Comparison of ENCODE assay signal across 8 mouse cellular contexts in the genomic region with DNA sequence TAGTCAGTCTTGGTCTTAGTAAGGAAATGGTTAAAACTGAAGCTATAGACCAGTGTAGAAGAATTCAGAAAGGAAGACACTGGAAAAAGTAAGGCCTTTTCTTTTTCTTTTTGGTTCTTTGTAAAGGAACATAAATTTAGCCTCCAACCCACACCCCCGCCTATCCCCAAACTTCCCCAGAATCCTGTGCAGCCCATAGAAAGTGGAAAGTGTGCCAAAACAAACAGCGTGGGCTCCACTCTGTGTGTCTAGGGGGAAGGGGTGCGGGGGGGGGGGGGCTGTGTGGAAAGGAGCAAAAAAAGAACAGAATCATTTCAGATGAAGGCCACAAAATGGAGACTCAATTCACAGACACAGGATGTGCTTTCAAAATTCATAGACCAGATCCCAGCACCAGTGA.
DNase-seq lines count a peak whose midpoint lies in the region; ATAC-seq and TF ChIP-seq lines count a peak whose summit lies in the region.

No protein-coding gene starts in this region.

- ATAC-seq in forebrain, embryonic 12.5 days (ENCODE audit: low FRiP score) = no peak
- ATAC-seq in limb, embryonic 13.5 days (ENCODE audit: low FRiP score, low read depth) = no peak
- ATAC-seq in neural tube, embryonic 14.5 days (ENCODE audit: low read depth) = no peak

- H3K4me3 ChIP-seq in layer of hippocampus, adult 2 months = peak overlapping the region; percentile 61
- peak overlapping the region; percentile 49 for H3K4me3 ChIP-seq in forebrain, embryonic 12.5 days (replicated peaks)
- peak overlapping the region; percentile 53 for H3K4me3 ChIP-seq in limb, embryonic 13.5 days
- H3K4me3 ChIP-seq in neural tube, embryonic 14.5 days (ENCODE audit: low read depth, low read length) = peak overlapping the region; percentile 55

- peak overlapping the region; percentile 60 for H3K4me2 ChIP-seq in forebrain, embryonic 12.5 days
- H3K4me2 ChIP-seq in limb, embryonic 13.5 days (replicated peaks) = peak overlapping the region; percentile 63
- H3K4me2 ChIP-seq in neural tube, embryonic 14.5 days (ENCODE audit: low read depth, low read length) = peak overlapping the region; percentile 97

- H3K9ac ChIP-seq in forebrain, embryonic 12.5 days = peak overlapping the region; percentile 65
- peak overlapping the region; percentile 52 for H3K9ac ChIP-seq in limb, embryonic 13.5 days
- H3K9ac ChIP-seq in neural tube, embryonic 14.5 days (replicated peaks; ENCODE audit: low read depth, low read length) = peak overlapping the region; percentile 71

- no peaks in the 10 kb centered on the region for H3K9me3 ChIP-seq in forebrain, embryonic 12.5 days
- no peaks in the 10 kb centered on the region for H3K9me3 ChIP-seq in limb, embryonic 13.5 days
- H3K9me3 ChIP-seq in neural tube, embryonic 14.5 days (ENCODE audit: control insufficient read depth, low read length) = no peaks in the 10 kb centered on the region

- DNase-seq in layer of hippocampus, adult 2 months (ENCODE audit: low spot score in 2 of 2) = no peak
- no peak for DNase-seq in layer of hippocampus, adult 9-11 months
- DNase-seq in B cell, adult 2 months = no peak
- no peak for DNase-seq in urinary bladder, postnatal 10 days (ENCODE audit: low spot score)
- no peak for DNase-seq in cerebellum, postnatal 25 days

- H3K36me3 ChIP-seq in forebrain, embryonic 12.5 days (replicated peaks) = no peaks in the 10 kb centered on the region
- H3K36me3 ChIP-seq in limb, embryonic 13.5 days = no peaks in the 10 kb centered on the region; the same call in 1 of the 2 replicates
- no peaks in the 10 kb centered on the region; the same call in 1 of the 2 replicates for H3K36me3 ChIP-seq in neural tube, embryonic 14.5 days (ENCODE audit: control insufficient read depth, insufficient read depth, low read length)

- peaks cover 57% of the 10 kb centered on the region for H3K4me1 ChIP-seq in forebrain, embryonic 12.5 days
- H3K4me1 ChIP-seq in limb, embryonic 13.5 days = peaks cover 63% of the 10 kb centered on the region
- peaks cover 42% of the 10 kb centered on the region for H3K4me1 ChIP-seq in neural tube, embryonic 14.5 days (ENCODE audit: control insufficient read depth, insufficient read depth, low read length)

- no peaks in the 10 kb centered on the region for H3K27me3 ChIP-seq in forebrain, embryonic 12.5 days
- H3K27me3 ChIP-seq in limb, embryonic 13.5 days = no peaks in the 10 kb centered on the region
- no peaks in the 10 kb centered on the region for H3K27me3 ChIP-seq in neural tube, embryonic 14.5 days (ENCODE audit: control insufficient read depth, insufficient read depth, low read length)

- no peak for TF ChIP-seq CTCF in layer of hippocampus, adult 2 months (conservative IDR thresholded peaks at IDR 0.05)

- 30% methylated on average over 2 of the region's 3 CpGs for WGBS in forebrain, embryonic 12.5 days
- 24% methylated on average over 3 of the region's 3 CpGs for WGBS in limb, embryonic 13.5 days
- WGBS in neural tube, embryonic 14.5 days = 25% methylated on average over 3 of the region's 3 CpGs

- peak overlapping the region; percentile 91 for H3K27ac ChIP-seq in layer of hippocampus, adult 2 months
- H3K27ac ChIP-seq in forebrain, embryonic 12.5 days = peak overlapping the region; percentile 86
- peak overlapping the region; percentile 92 for H3K27ac ChIP-seq in limb, embryonic 13.5 days
- H3K27ac ChIP-seq in neural tube, embryonic 14.5 days (ENCODE audit: low read depth, low read length) = peak overlapping the region; percentile 88
